Mouse (Mus musculus) Patski (cell line): ENCODE data around the gene Prcp. TPM values are rescaled to one million over a fixed set of nuclear protein-coding genes. Genes with fewer than 3 reads are reported as not detected.

Experiments
- ATAC-seq: fragments of 100-300 bp; one replicate; pipeline ENCODE4 v1.8.0; 2021
- CTCF ChIA-PET: fragments of 350-600 bp; sonication (Branson Sonifier 250); formaldehyde crosslinking; loops from one replicate; lab custom pipeline; 2022; ENCODE audit warnings: inconsistent platforms; lab: Charles Lee
- POLR2A ChIA-PET: fragments of 350-600 bp; sonication (Branson Sonifier 250); formaldehyde crosslinking; loops from one replicate; lab custom pipeline; 2022; ENCODE audit warnings: antibody characterized with exemption, inconsistent platforms; lab: Charles Lee
- DNase-seq: peaks from one replicate; pipeline ENCODE4 v3.0.0-alpha.2; 2011; ENCODE audit warnings: low read depth, low spot score
- H3K27me3 ChIP-seq: fragments of 371-371 bp; one replicate; pipeline ENCODE4 v1.5.1; 2021
- CTCF ChIP-seq: fragments of 100-300 bp; IDR thresholded peaks from one replicate; pipeline ENCODE4 v1.5.1; 2021
- in situ Hi-C: fragments of 300-500 bp; cut with MboI; formaldehyde crosslinking; loops from 3 replicates; pipeline ENCODE4 v1.11.1; 2018; ENCODE audit warnings: low pct_unique_long_range_greater_than_20kb, mixed read lengths
- polyA plus RNA-seq: library from polyadenylated mRNA; unstranded; gene quantifications from one replicate; pipeline ENCODE4 v1.2.3, GENCODE M21; 2021

Gene Prcp
- polyA plus RNA-seq, 1 experiment from 2014 or later, result 8.8 TPM

- peak; percentile 19 for TF ChIP-seq CTCF
- ChIA-PET POLR2A (no interaction called here), CTCF (interaction anchor here (0.9 to 2.2 kb wide), 9 partner anchors 94 to 298 kb away, joined by 3 to 7 read pairs (median 3); no protein-coding TSS in a partner anchor)
- H3K27me3 ChIP-seq, result no peaks in the 10 kb centered on the region
- in situ Hi-C loops, result loop anchor here (25.0 kb wide), 1 partner anchor 533 kb away; no protein-coding TSS in a partner anchor
- ATAC-seq (no peak), DNase-seq (no peak)
Observed at GRCm38 (mm10) chr7:92870161-92870560, 4.1 kb upstream of the Prcp start.

GRCm38 (mm10) chr7:92871596-92871995 is 2.7 kb upstream of the Prcp start:
- in situ Hi-C loops, result loop anchor here (25.0 kb wide), 1 partner anchor 534 kb away; no protein-coding TSS in a partner anchor
- H3K27me3 ChIP-seq, result no peaks in the 10 kb centered on the region
- POLR2A ChIA-PET, result no interaction called here
- TF ChIP-seq CTCF, result no peak
- ATAC-seq (no peak), DNase-seq (no peak)
- CTCF ChIA-PET, result interaction anchor here (0.9 kb wide), 1 partner anchor 770 kb away, joined by 3 read pairs; no protein-coding TSS in a partner anchor

- TF ChIP-seq CTCF, result no peak
- ChIA-PET CTCF (interaction anchor here (0.6 to 1.6 kb wide), 6 partner anchors 19 to 773 kb away, joined by 3 to 8 read pairs (median 4); no protein-coding TSS in a partner anchor), POLR2A (no interaction called here)
- DNase-seq, result peak; percentile 34
- in situ Hi-C loops, result loop anchor here (25.0 kb wide), 1 partner anchor 538 kb away; no protein-coding TSS in a partner anchor
- H3K27me3 ChIP-seq, result no peaks in the 10 kb centered on the region
- peak; percentile 95 for ATAC-seq
Observed at GRCm38 (mm10) chr7:92874761-92875408, 615 bp downstream of the Prcp start.

GRCm38 (mm10) chr7:92876066-92876465 is 1.8 kb downstream of the Prcp start:
- TF ChIP-seq CTCF, result no peak
- in situ Hi-C loops, result no loop called here
- ChIA-PET POLR2A (no interaction called here), CTCF (interaction anchor here (0.7 to 1.2 kb wide), 5 partner anchors 12 to 246 kb away, joined by 3 to 4 read pairs (median 3); no protein-coding TSS in a partner anchor)
- DNase-seq (no peak), ATAC-seq (no peak)
- no peaks in the 10 kb centered on the region for H3K27me3 ChIP-seq

GRCm38 (mm10) chr7:92876538-92876937 is 2.3 kb downstream of the Prcp start:
- in situ Hi-C loops, result no loop called here
- ChIA-PET CTCF (interaction anchor here (0.7 to 1.2 kb wide), 4 partner anchors 12 to 246 kb away, joined by 3 to 4 read pairs (median 3); no protein-coding TSS in a partner anchor), POLR2A (no interaction called here)
- H3K27me3 ChIP-seq, result no peaks in the 10 kb centered on the region
- ATAC-seq, result no peak
- no peak for TF ChIP-seq CTCF
- no peak for DNase-seq

- POLR2A ChIA-PET, result no interaction called here
- ATAC-seq (no peak), DNase-seq (no peak)
- in situ Hi-C loops, result no loop called here
- no peak for TF ChIP-seq CTCF
- H3K27me3 ChIP-seq, result no peaks in the 10 kb centered on the region
- CTCF ChIA-PET, result interaction anchor here (1.6 kb wide), 1 partner anchor 25 kb away, joined by 5 read pairs; no protein-coding TSS in a partner anchor
Observed at GRCm38 (mm10) chr7:92878575-92879285, 4.5 kb downstream of the Prcp start.

- DNase-seq (no peak), ATAC-seq (no peak)
- POLR2A ChIA-PET, result no interaction called here
- no peaks in the 10 kb centered on the region for H3K27me3 ChIP-seq
- CTCF ChIA-PET, result interaction anchor here (0.8 to 1.1 kb wide), 2 partner anchors 9 to 10 kb away, joined by 3 read pairs; no protein-coding TSS in a partner anchor
- in situ Hi-C loops, result loop anchor here (5.0 kb wide), 1 partner anchor 78 kb away; no protein-coding TSS in a partner anchor
- no peak for TF ChIP-seq CTCF
Observed at GRCm38 (mm10) chr7:92883850-92884716, 9.8 kb downstream of the Prcp start.

- ChIA-PET CTCF (no interaction called here), POLR2A (no interaction called here)
- TF ChIP-seq CTCF, result no peak
- H3K27me3 ChIP-seq, result no peaks in the 10 kb centered on the region
- in situ Hi-C loops, result loop anchor here (5.0 kb wide), 1 partner anchor 77 kb away; no protein-coding TSS in a partner anchor
- no peak for DNase-seq
- no peak for ATAC-seq
Observed at GRCm38 (mm10) chr7:92884998-92885660, 10.9 kb downstream of the Prcp start.

- POLR2A ChIA-PET, result no interaction called here
Observed at GRCm38 (mm10) chr7:92886801-92887200, 12.5 kb downstream of the Prcp start.

More at GRCm38 (mm10) chr7:92886801-92887200, 12.5 kb downstream of the Prcp start:
- in situ Hi-C loops, result no loop called here
- TF ChIP-seq CTCF, result no peak
- no peaks in the 10 kb centered on the region for H3K27me3 ChIP-seq
- ATAC-seq (no peak), DNase-seq (no peak)
- CTCF ChIA-PET, result interaction anchor here (1.6 kb wide), 1 partner anchor 12 kb away, joined by 3 read pairs; no protein-coding TSS in a partner anchor
